Mouse (Mus musculus): Measurements from ENCODE around the gene Ppp1r14c.
"Not testable (repeated sequence)": the region's sequence is repeated elsewhere in the genome, so short reads cannot be mapped to it uniquely, and the experiment has no call there.

Gene Ppp1r14c

DNA sequence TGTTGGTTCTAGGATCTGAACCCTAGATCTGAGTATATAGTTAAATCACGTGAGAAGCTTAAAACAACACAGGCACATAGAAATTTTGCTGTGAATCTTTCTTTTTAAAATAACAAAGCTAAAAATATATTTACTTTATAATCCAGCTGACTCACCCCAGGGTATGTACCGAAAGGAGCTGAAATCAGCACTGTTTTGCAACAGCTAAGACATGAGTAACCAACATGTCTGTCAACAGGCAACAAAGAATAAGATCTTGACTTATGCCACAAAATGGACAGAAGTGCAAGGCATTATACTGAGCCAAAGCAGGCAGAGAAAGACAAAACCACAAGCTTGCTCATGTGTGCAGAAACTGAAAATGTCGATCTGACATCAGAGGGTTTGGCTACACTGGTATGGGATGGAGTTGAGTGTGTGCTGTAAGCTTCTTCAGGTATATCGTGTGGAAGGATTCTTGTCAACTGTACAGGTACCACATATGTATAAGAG lies 100.3 kb downstream of the Ppp1r14c start:
- no peak for DNase-seq (ENCODE audit: low spot score in 2 of 2)

GRCm38 (mm10) chr10:3468590-3468989 lies 102.7 kb downstream of the Ppp1r14c start:
- DNase-seq (ENCODE audit: low spot score in 2 of 2): no peak

DNA sequence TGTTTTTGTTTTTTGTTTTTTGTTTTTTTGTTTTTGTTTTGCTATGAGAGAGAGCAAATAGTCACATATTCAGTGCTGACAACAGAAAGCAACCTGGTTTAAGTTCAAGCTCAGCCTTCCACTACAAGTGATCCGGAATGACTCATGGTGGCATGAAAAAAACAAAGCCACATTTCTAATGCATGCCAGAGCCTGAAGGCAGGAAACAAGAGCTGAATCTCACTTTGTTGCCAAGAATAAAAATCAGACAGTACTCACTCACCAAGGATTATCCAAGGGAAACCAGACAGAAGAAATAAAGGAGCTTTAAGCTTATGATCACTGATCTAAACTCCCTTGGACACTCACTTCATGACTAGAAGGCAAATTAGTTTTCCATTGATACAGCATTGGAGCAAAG lies 110.8 kb downstream of the Ppp1r14c start:
- no peak for DNase-seq (ENCODE audit: low spot score in 2 of 2)

DNA sequence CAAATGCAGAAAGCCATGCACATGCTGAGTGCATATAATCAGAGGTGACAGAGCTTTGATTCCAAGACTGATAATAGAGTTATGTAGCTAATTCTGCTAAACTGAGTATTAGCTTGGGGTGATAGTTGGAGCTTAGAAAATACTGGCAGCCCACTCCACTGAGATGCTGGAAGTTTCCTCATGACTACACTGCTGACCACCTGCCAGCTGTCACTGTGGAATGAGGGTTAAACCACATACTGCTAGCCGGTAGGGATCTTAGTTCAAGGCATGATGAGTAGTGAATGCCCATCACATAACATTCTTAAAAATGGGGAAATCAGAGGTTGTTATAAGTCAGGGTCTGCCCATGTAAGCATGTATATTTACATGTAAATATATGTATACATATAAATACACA lies 113.9 kb downstream of the Ppp1r14c start:
- DNase-seq (ENCODE audit: low spot score in 2 of 2): no peak

DNA sequence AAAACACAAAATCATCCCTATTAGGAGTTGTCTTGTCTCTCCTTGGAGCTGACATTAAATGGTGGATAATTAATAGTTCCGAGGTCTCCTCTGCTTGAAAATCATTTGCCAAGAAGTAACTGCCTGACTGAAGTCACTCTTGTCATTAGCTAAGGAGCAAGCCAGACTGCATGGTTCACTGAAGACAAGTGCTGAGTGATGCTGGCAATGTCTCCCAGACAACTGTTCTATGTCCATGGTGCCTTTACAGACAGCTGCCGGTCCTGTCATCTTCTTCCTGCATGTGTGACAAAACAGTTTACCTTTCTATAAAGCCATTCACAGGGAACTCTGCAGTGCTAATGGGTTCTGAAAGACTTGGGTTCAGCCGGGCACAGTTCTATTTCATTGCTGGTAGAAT lies 124.2 kb downstream of the Ppp1r14c start:
- DNase-seq (ENCODE audit: low spot score in 2 of 2): no peak

GRCm38 (mm10) chr10:3496791-3497190 lies 130.9 kb downstream of the Ppp1r14c start:
- no peak for DNase-seq (ENCODE audit: low spot score in 2 of 2)

DNA sequence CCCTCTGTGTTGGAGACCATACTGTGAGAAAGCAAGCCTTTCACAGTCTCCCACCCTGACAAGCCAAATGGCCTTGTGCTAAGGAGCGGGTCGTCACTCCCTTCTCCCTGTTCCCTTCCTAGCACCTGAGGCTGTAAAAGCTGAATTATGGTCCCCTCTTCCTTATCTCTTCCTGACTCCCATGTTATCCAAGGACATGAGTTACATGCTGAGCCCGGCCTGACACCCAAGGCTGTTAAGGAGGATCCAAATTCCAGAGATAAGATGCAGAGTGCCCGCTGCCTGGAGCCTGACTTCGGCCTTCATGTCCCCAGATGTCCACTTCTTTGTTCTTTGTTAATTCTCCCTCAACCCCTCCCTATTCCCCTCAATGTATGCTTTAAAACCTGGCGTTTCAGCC lies 135.0 kb downstream of the Ppp1r14c start:
- DNase-seq (ENCODE audit: low spot score in 2 of 2): not testable (repeated sequence)

GRCm38 (mm10) chr10:3507484-3508221 lies 141.8 kb downstream of the Ppp1r14c start:
- DNase-seq (ENCODE audit: low spot score in 2 of 2): no peak

GRCm38 (mm10) chr10:3508222-3508588 lies 142.3 kb downstream of the Ppp1r14c start:
- no peak for DNase-seq (ENCODE audit: low spot score in 2 of 2)

- DNase-seq (ENCODE audit: low spot score in 2 of 2): no peak
These were observed 142.9 kb downstream of the Ppp1r14c start for GRCm38 (mm10) chr10:3508746-3509145.

DNA sequence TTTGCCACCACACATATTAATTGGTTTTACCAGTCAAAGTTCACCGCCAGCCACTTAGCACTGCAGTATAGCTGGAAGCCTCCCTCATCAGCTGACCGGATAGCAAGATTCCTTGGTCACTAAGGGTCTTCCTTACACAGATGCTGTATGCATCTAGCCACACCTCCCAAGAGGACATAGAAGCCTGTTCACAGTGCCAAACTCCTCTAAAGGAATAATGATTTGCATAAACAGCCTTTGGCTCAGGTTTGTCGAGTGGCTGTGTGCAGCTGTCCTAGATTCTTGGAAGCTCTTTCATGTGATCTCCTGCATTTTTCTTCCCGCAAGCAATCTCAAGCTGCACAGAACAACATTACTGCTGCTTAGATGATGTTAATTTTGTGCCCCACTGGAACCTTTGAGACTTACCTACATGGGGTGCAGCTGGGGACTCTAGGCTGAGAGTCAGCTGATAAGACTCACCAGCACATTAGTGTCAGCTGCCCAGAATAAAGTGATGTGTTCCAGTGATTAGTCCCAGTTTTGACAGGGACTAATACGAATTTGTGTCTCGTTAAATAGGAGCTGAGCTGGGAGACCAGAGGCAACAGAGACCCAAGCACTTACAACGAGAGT lies 143.9 kb downstream of the Ppp1r14c start:
- DNase-seq (ENCODE audit: low spot score in 2 of 2): no peak

- DNase-seq (ENCODE audit: low spot score in 2 of 2): no peak
These were observed 144.6 kb downstream of the Ppp1r14c start for GRCm38 (mm10) chr10:3510486-3510885.

GRCm38 (mm10) chr10:3511401-3511800 lies 145.5 kb downstream of the Ppp1r14c start:
- no peak for DNase-seq (ENCODE audit: low spot score in 2 of 2)

GRCm38 (mm10) chr10:3512620-3513305 lies 146.9 kb downstream of the Ppp1r14c start:
- no peak for DNase-seq (ENCODE audit: low spot score in 2 of 2)

- no peak for DNase-seq (ENCODE audit: low spot score in 2 of 2)
These were observed 148.1 kb downstream of the Ppp1r14c start for GRCm38 (mm10) chr10:3513947-3514346.

All from spleen, postnatal 36 days (tissue).